Comparison of ENCODE assay signal across 10 mouse cellular contexts in genomic region chr2:74243801-74244200, GRCm38 (mm10).
DNase-seq lines count a peak whose midpoint lies in the region; ATAC-seq lines count a peak whose summit lies in the region.
"Had no signal": no experiment of that assay in that cellular context is flagged by ENCODE, and none has a peak within 500 bp of the region (broad histone marks: within the 10 kb centered on the region; RNA-seq: fewer than 3 reads in every experiment).

No protein-coding gene starts in this region.

- peak; percentile 40 for ATAC-seq in neural tube, embryonic 13.5 days (ENCODE audit: low read depth)
- ATAC-seq in limb, embryonic 11.5 days (ENCODE audit: insufficient number of reproducible peaks, low FRiP score, low TSS enrichment, low read depth) = 0 out of 2 replicates have a peak, but pooled peaks have one; percentile 44

- no peaks in the 10 kb centered on the region for H3K27me3 ChIP-seq in neural tube, embryonic 13.5 days
- H3K27me3 ChIP-seq in limb, embryonic 11.5 days (ENCODE audit: control insufficient read depth, insufficient read depth, low read length) = no peaks in the 10 kb centered on the region

- H3K36me3 ChIP-seq in neural tube, embryonic 13.5 days = no peaks in the 10 kb centered on the region
- H3K36me3 ChIP-seq in limb, embryonic 11.5 days (ENCODE audit: control insufficient read depth, insufficient read depth, low read length) = no peaks in the 10 kb centered on the region

- no peak overlapping the region for H3K4me3 ChIP-seq in neural tube, embryonic 13.5 days
- no peak overlapping the region for H3K4me3 ChIP-seq in limb, embryonic 11.5 days (ENCODE audit: low read depth, low read length)

- peaks cover 28% of the 10 kb centered on the region for H3K4me1 ChIP-seq in neural tube, embryonic 13.5 days (replicated peaks)
- peaks cover 14% of the 10 kb centered on the region for H3K4me1 ChIP-seq in limb, embryonic 11.5 days (ENCODE audit: control insufficient read depth, insufficient read depth, low read length)

- peak overlapping the region; percentile 27 for H3K4me2 ChIP-seq in neural tube, embryonic 13.5 days
- H3K4me2 ChIP-seq in limb, embryonic 11.5 days (ENCODE audit: low read depth, severe bottlenecking) = no peak overlapping the region

- WGBS in neural tube, embryonic 13.5 days = 31% methylated on average over 9 of the region's 9 CpGs
- WGBS in limb, embryonic 11.5 days = 26% methylated on average over 9 of the region's 9 CpGs

- H3K9ac ChIP-seq in neural tube, embryonic 13.5 days = no peak overlapping the region
- no peak overlapping the region for H3K9ac ChIP-seq in limb, embryonic 11.5 days (ENCODE audit: low read length)

- DNase-seq in cerebellum, postnatal 14 days = peak; percentile 20 to 37
- DNase-seq in cerebellum, adult 8-10 months = no peak
- DNase-seq in neural tube, embryonic 10.5 days (ENCODE audit: extremely low spot score, low spot score) = no peak
- peak; percentile 42 for DNase-seq in limb, embryonic 11.5 days (ENCODE audit: low spot score)
- DNase-seq in telencephalon, adult 2 months (ENCODE audit: low read depth, low spot score) = peak; percentile 17
- no peak for DNase-seq in heart, adult 18-20 months
- no peak for DNase-seq in Muller cell, postnatal 12 days (ENCODE audit: inconsistent ontology term)
- DNase-seq: adrenal gland, adult 2 months; thymus, postnatal 25 days had no signal

- peak overlapping the region; percentile 69 for H3K27ac ChIP-seq in neural tube, embryonic 13.5 days (replicated peaks)
- H3K27ac ChIP-seq in limb, embryonic 11.5 days (replicated peaks; ENCODE audit: low read depth, low read length) = no peak overlapping the region

- no peaks in the 10 kb centered on the region for H3K9me3 ChIP-seq in neural tube, embryonic 13.5 days
- H3K9me3 ChIP-seq in limb, embryonic 11.5 days (ENCODE audit: control insufficient read depth, low read length) = no peaks in the 10 kb centered on the region

Comparison
In these comparisons a context has a peak if more than half of its experiments do, and no peak if none do; other contexts are left out.
1. DNase-seq: peak in cerebellum, postnatal 14 days (2 of 2), limb, embryonic 11.5 days (single experiment) and telencephalon, adult 2 months (single experiment); none in cerebellum, adult 8-10 months (single experiment), neural tube, embryonic 10.5 days (single experiment), heart, adult 18-20 months (0 of 2) and Muller cell, postnatal 12 days (single experiment).